Mouse (Mus musculus): ENCODE results near the gene Slc6a5. TPM values are rescaled to one million over a fixed set of nuclear protein-coding genes. Genes with fewer than 3 reads are reported as not detected.

The Slc6a5 gene
- polyA plus RNA-seq, 1 experiment from 2014 or later = 8.2 TPM

Other genes with a start within 250 kb of the Slc6a5 start
- 4.4 and 5.0 TPM in 2 replicates for gene Htatip2, start 151.0 kb upstream of the Slc6a5 start, polyA plus RNA-seq (2016; fragmentation: Nextera tagmentation; extraction: Ambion mirVana)
- gene Prmt3, start 131.8 kb upstream of the Slc6a5 start, polyA plus RNA-seq (2016; fragmentation: Nextera tagmentation; extraction: Ambion mirVana) = 53.1 and 56.2 TPM in 2 replicates
- gene Nell1, start 64.7 kb downstream of the Slc6a5 start, polyA plus RNA-seq (2016; fragmentation: Nextera tagmentation; extraction: Ambion mirVana) = 6.4 and 7.8 TPM in 2 replicates